Mouse (Mus musculus) neural tube, embryonic 14.5 days (tissue): Measurements from ENCODE around the gene Mapkap1. TPM values are rescaled to one million over a fixed set of nuclear protein-coding genes. Genes with fewer than 3 reads are reported as not detected.

Source experiments
- ATAC-seq: fragments of 200-750 bp; cut with Nextera tagmentation; 2 replicates; pipeline ENCODE4 v1.8.0; 2017; ENCODE audit warnings: low read depth, mild to moderate bottlenecking, moderate TSS enrichment, moderate library complexity
- H3K27ac ChIP-seq: fragments of 300-500 bp; sonication (generic); 2 replicates; pipeline ENCODE4 v1.5.1; 2014; ENCODE audit warnings: low read depth, mild to moderate bottlenecking, control low read depth, low read length, moderate library complexity, mixed read lengths
- H3K27me3 ChIP-seq: fragments of 300-500 bp; sonication (generic); 2 replicates; pipeline ENCODE4 v1.6.1; 2014; ENCODE audit warnings: low read length; ENCODE audit not compliant: control insufficient read depth, insufficient read depth
- H3K36me3 ChIP-seq: fragments of 300-500 bp; sonication (generic); 2 replicates; pipeline ENCODE4 v1.6.1; 2014; ENCODE audit warnings: low read length, mixed read lengths; ENCODE audit not compliant: control insufficient read depth, insufficient read depth
- H3K4me1 ChIP-seq: fragments of 300-500 bp; sonication (generic); 2 replicates; pipeline ENCODE4 v1.6.1; 2014; ENCODE audit warnings: low read length; ENCODE audit not compliant: control insufficient read depth, insufficient read depth
- H3K4me2 ChIP-seq: fragments of 300-500 bp; sonication (generic); 2 replicates; pipeline ENCODE4 v1.6.1; 2014; ENCODE audit warnings: mild to moderate bottlenecking, low read depth, low read length, control low read depth
- H3K4me3 ChIP-seq: fragments of 300-500 bp; sonication (generic); 2 replicates; pipeline ENCODE4 v1.5.1; 2014; ENCODE audit warnings: low read depth, low read length, control low read depth, mixed read lengths
- H3K9ac ChIP-seq: fragments of 300-500 bp; sonication (generic); replicated peaks from 2 replicates; pipeline ENCODE4 v1.6.1; 2014; ENCODE audit warnings: low read depth, mild to moderate bottlenecking, control low read depth, low read length, mixed read lengths
- H3K9me3 ChIP-seq: fragments of 300-500 bp; sonication (generic); 2 replicates; pipeline ENCODE4 v1.6.1; 2016; ENCODE audit warnings: low read length; ENCODE audit not compliant: control insufficient read depth
- WGBS: fragments of 180-500 bp; shearing (Covaris S2); extraction: QIAGEN DNeasy Blood & Tissue Kit; methylation state at CpG from one replicate; pipeline ENCODE4 v1.1.7; 2014; 5-methylcytosine and 5-hydroxymethylcytosine counted together
- polyA plus RNA-seq: library from polyadenylated mRNA; unstranded; fragments of >200 nt; fragmentation: Nextera tagmentation; extraction: Ambion mirVana; gene quantifications from 2 replicates; pipeline ENCODE4 v1.2.1, GENCODE M21; 2014

Gene Mapkap1
- polyA plus RNA-seq, 1 experiment from 2014 or later, result 91.5 TPM

DNA sequence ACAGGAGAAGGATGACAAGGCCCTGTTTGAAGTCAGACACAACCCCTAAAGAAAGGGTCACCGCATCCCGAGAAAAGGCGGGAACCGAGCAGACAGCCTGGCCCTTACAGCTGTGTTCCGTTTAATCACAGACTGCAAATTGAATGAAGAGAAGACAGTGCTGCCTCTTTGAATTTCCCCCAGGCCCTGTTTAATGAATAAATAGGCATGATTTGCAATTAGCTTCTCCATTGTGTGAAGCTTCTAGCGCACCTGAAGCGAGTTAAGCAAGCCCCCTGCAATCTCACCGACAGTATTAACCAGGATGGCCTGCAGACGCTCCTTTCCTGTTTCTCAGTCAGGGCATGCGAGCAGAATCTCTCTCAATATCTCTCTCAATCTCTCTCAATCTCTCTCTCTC, 261.2 kb downstream of the Mapkap1 start:
- no peak for ATAC-seq

DNA sequence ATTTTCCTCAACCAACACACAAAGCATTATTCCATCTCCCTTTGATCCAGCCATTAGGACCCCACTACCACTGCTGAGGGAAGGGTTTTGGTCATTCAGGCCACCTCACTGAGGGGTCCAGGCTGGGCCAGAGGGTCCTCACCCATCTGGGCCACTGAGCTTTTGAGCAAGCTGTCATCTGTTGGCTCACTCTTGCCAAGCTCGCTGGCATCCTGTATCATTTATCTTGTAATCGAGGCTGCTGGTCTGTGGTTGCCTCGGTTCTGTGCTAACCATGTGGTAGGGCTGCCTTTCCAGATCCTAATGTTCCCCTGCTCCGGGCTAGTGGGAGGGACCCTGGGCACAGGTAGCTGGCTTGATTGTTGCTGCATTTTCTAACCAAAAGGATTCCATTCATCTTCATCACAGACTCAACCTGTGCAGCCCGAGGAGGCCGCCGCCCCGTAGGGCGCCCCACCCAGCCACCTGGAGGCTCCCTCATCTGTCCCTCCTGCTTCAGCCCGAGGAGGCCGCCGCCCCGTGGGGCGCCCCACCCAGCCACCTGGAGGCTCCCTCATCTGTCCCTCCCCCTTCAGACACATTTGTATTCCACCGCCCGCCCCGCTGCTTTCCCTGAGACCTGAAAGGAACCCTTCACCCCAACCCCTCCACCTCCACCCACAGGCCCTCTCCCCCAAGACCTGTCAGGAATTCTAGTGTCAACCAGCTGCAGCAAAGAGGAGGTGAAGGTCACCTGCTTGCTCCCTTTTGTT, 262.0 kb downstream of the Mapkap1 start:
- peaks cover 17% of the 10 kb centered on the region; the same call in 1 of the 2 replicates for H3K4me1 ChIP-seq
- 40% methylated on average over 17 of the region's 17 CpGs for WGBS
- no peaks in the 10 kb centered on the region for H3K27me3 ChIP-seq
- no peak overlapping the region for H3K27ac ChIP-seq
- H3K4me2 ChIP-seq, result no peak overlapping the region
- H3K9me3 ChIP-seq, result no peaks in the 10 kb centered on the region
- H3K4me3 ChIP-seq, result no peak overlapping the region
- no peaks in the 10 kb centered on the region for H3K36me3 ChIP-seq
- no peak for ATAC-seq
- no peak overlapping the region for H3K9ac ChIP-seq

More for the DNA sequence above, 261.2 kb downstream of the Mapkap1 start:
- H3K9me3 ChIP-seq, result no peaks in the 10 kb centered on the region
- H3K27ac ChIP-seq, result no peak overlapping the region; the same call in 1 of the 2 replicates
- H3K27me3 ChIP-seq, result no peaks in the 10 kb centered on the region
- H3K4me3 ChIP-seq, result no peak overlapping the region
- H3K9ac ChIP-seq, result no peak overlapping the region
- H3K4me2 ChIP-seq, result no peak overlapping the region
- peaks cover 17% of the 10 kb centered on the region; the same call in 1 of the 2 replicates for H3K4me1 ChIP-seq
- H3K36me3 ChIP-seq, result no peaks in the 10 kb centered on the region
- WGBS, result 12% methylated on average over 10 of the region's 10 CpGs

DNA sequence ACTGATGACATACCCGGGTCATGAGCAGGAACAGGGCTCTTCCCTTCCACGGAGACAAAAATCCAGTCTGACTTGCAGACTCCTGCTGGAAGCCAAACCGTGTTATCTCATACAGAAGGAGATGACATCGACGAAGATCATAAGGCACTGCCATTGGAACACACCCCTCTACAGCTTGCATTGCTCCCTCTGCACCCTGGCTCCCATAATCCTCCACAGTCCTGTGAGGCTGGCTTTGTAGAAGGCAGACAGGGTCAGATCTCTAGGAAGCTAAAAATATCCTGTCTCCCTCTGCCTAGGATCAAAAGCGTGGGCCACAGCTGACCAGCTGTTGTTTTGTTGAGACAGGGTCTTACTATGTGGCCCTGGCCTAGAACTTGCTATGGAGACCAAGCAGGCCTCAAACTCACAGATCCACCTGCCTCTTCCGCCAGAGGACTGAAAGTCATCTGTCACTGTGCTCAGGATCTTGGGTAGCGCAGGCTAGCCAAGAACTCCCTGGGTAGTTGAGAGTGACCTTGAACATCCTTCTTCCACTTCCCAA, 262.7 kb downstream of the Mapkap1 start:
- Histone ChIP-seq H3K4me3 (no peak overlapping the region), H3K36me3 (no peaks in the 10 kb centered on the region), H3K4me1 (peaks cover 17% of the 10 kb centered on the region; the same call in 1 of the 2 replicates), H3K9me3 (no peaks in the 10 kb centered on the region), H3K27ac (no peak overlapping the region), H3K27me3 (no peaks in the 10 kb centered on the region), H3K9ac (no peak overlapping the region), H3K4me2 (no peak overlapping the region)
- no peak for ATAC-seq
- WGBS, result 64% methylated on average over 8 of the region's 8 CpGs

DNA sequence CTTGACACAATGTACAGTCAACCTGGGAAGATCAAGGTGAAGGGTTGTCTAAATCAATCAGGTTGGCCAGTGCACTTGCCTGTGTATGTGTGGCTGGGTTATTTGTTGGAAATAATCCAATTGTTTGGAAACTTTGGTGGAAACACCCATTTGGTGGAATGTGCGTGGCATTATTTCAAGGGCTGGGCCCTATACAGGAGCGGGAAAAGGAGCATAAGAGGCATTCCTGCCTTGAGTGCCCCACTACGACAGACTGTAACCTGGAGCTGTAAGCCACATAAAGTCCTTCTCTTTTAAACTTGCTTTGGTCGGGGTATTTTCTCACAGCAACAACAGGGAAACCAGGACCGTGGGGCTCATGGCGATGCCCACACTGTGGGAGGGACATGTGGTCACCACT, 263.9 kb downstream of the Mapkap1 start:
- Histone ChIP-seq H3K4me3 (no peak overlapping the region), H3K4me2 (no peak overlapping the region), H3K27me3 (no peaks in the 10 kb centered on the region), H3K36me3 (no peaks in the 10 kb centered on the region), H3K4me1 (peaks cover 13% of the 10 kb centered on the region; the same call in 1 of the 2 replicates), H3K9ac (no peak overlapping the region), H3K9me3 (no peaks in the 10 kb centered on the region), H3K27ac (no peak overlapping the region)
- ATAC-seq, result no peak
- 81% methylated on average over 6 of the region's 6 CpGs for WGBS

DNA sequence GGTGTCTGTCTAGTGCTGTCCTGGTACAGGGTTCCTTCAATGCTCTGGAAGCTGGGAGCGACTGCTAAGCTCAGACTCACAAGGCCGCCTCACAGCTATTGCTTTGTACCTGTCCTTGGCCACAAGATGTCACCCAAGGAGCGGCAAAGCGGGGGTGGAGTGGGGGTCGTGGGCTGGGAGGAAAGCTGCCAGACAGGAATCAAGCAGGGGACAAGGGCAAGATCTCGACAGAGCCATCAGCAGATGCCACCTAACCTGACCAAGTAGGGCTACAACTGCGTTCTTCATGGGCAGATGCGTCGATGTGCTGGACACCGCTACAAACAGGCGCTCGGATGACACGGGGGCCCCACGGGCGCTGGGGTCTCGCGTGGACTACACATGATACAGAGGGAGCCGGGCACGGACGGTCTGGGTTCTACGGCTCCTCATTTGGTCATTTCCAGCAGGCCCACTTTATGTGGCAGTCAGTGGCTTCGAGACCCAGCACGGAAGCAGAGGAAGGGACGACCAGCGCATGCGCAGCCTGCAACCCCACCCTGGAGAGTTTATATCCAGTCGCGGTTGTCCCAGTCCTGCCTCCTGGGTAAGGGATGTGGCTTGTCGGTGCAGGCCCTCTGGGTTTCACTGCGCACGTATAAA, 264.9 kb downstream of the Mapkap1 start:
- 25% methylated on average over 31 of the region's 31 CpGs for WGBS
- H3K4me1 ChIP-seq, result peaks cover 13% of the 10 kb centered on the region; the same call in 1 of the 2 replicates
- peak; percentile 75 for ATAC-seq
- no peaks in the 10 kb centered on the region; the same call in 1 of the 2 replicates for H3K36me3 ChIP-seq
- H3K27me3 ChIP-seq, result no peaks in the 10 kb centered on the region
- H3K4me3 ChIP-seq, result peak overlapping the region; percentile 33
- H3K27ac ChIP-seq, result peak overlapping the region; percentile 60; the same call in 1 of the 2 replicates
- H3K4me2 ChIP-seq, result peak overlapping the region; percentile 67
- H3K9me3 ChIP-seq, result no peaks in the 10 kb centered on the region
- H3K9ac ChIP-seq, result peak overlapping the region; percentile 56

DNA sequence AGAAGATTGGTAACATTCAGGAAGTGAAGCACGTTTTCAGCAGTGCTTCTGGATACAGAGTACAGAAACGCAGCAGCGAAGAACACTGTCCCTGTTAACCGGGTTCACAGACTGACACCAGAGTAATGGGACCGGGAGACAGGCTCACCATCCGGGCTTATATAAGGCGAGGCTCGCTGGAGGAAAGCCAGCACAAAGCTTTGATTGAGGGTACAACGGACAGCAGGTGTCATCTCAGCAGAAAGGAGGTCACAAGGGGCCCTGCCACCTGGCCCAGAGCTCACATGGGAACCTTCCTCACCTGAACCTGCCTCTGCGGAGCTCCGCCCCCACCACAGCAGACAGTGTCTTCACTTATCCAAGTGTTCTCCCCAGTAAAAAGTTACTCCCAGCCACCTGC, 267.3 kb downstream of the Mapkap1 start:
- H3K9me3 ChIP-seq, result no peaks in the 10 kb centered on the region
- H3K27me3 ChIP-seq, result no peaks in the 10 kb centered on the region
- no peak overlapping the region for H3K9ac ChIP-seq
- WGBS, result 91% methylated on average over 11 of the region's 11 CpGs
- peaks cover 14% of the 10 kb centered on the region for H3K36me3 ChIP-seq
- no peak overlapping the region for H3K4me2 ChIP-seq
- no peak overlapping the region for H3K4me3 ChIP-seq
- ATAC-seq, result no peak
- H3K4me1 ChIP-seq, result 0 out of 2 replicates have a peak, but pooled peaks cover 3% of the 10 kb centered on the region
- H3K27ac ChIP-seq, result no peak overlapping the region

Other genes starting within 250 kb of the Mapkap1 start
- gene Pbx3, start 33.6 kb upstream of the Mapkap1 start, polyA plus RNA-seq, result 157 and 177 TPM in 2 replicates